Mouse (Mus musculus) neural tube, embryonic 14.5 days (tissue): ENCODE data around the gene Mapk12. TPM values are rescaled to one million over a fixed set of nuclear protein-coding genes. Genes with fewer than 3 reads are reported as not detected.

Source experiments
- ATAC-seq: fragments of 200-750 bp; cut with Nextera tagmentation; 2 replicates; pipeline ENCODE4 v1.8.0; 2017; ENCODE audit warnings: low read depth, mild to moderate bottlenecking, moderate TSS enrichment, moderate library complexity
- H3K27ac ChIP-seq: fragments of 300-500 bp; sonication (generic); 2 replicates; pipeline ENCODE4 v1.5.1; 2014; ENCODE audit warnings: low read depth, mild to moderate bottlenecking, control low read depth, low read length, moderate library complexity, mixed read lengths
- H3K27me3 ChIP-seq: fragments of 300-500 bp; sonication (generic); 2 replicates; pipeline ENCODE4 v1.6.1; 2014; ENCODE audit warnings: low read length; ENCODE audit not compliant: control insufficient read depth, insufficient read depth
- H3K36me3 ChIP-seq: fragments of 300-500 bp; sonication (generic); 2 replicates; pipeline ENCODE4 v1.6.1; 2014; ENCODE audit warnings: low read length, mixed read lengths; ENCODE audit not compliant: control insufficient read depth, insufficient read depth
- H3K4me1 ChIP-seq: fragments of 300-500 bp; sonication (generic); 2 replicates; pipeline ENCODE4 v1.6.1; 2014; ENCODE audit warnings: low read length; ENCODE audit not compliant: control insufficient read depth, insufficient read depth
- H3K4me2 ChIP-seq: fragments of 300-500 bp; sonication (generic); 2 replicates; pipeline ENCODE4 v1.6.1; 2014; ENCODE audit warnings: mild to moderate bottlenecking, low read depth, low read length, control low read depth
- H3K4me3 ChIP-seq: fragments of 300-500 bp; sonication (generic); 2 replicates; pipeline ENCODE4 v1.5.1; 2014; ENCODE audit warnings: low read depth, low read length, control low read depth, mixed read lengths
- H3K9ac ChIP-seq: fragments of 300-500 bp; sonication (generic); replicated peaks from 2 replicates; pipeline ENCODE4 v1.6.1; 2014; ENCODE audit warnings: low read depth, mild to moderate bottlenecking, control low read depth, low read length, mixed read lengths
- H3K9me3 ChIP-seq: fragments of 300-500 bp; sonication (generic); 2 replicates; pipeline ENCODE4 v1.6.1; 2016; ENCODE audit warnings: low read length; ENCODE audit not compliant: control insufficient read depth
- WGBS: fragments of 180-500 bp; shearing (Covaris S2); extraction: QIAGEN DNeasy Blood & Tissue Kit; methylation state at CpG from one replicate; pipeline ENCODE4 v1.1.7; 2014; 5-methylcytosine and 5-hydroxymethylcytosine counted together
- polyA plus RNA-seq: library from polyadenylated mRNA; unstranded; fragments of >200 nt; fragmentation: Nextera tagmentation; extraction: Ambion mirVana; gene quantifications from 2 replicates; pipeline ENCODE4 v1.2.1, GENCODE M21; 2014

Mapk12 gene
- polyA plus RNA-seq, 1 experiment from 2014 or later: 2.9 TPM

DNA sequence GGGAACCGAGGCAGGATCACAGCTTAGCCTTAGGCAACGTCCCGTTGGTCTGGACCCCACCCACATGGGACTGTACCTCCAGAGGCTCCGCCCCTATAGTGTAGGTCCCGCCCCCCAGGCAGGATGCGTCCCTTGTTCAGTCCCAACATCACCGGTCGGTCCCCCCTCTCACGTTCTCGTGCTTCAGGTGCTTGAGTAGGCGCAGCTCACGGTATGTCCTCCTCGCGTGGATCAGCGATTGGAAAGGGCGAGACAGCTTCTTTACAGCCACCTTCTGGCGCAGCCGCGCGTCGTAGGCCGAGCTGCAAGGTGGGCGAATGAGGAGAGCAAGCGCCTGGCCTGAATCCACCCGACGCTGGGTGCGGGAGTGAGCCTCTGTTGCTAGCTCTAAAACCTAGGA is 6.0 kb upstream of the Mapk12 start:
- Histone ChIP-seq H3K9ac (peak overlapping the region; percentile 63), H3K4me1 (peaks cover 23% of the 10 kb centered on the region), H3K4me3 (peak overlapping the region; percentile 79), H3K9me3 (no peaks in the 10 kb centered on the region), H3K27ac (peak overlapping the region; percentile 70), H3K36me3 (0 out of 2 replicates have a peak, but pooled peaks cover 9% of the 10 kb centered on the region), H3K27me3 (no peaks in the 10 kb centered on the region), H3K4me2 (peak overlapping the region; percentile 87)
- 1% methylated on average over 27 of the region's 27 CpGs for WGBS
- ATAC-seq: peak; percentile 36; the same call in 1 of the 2 replicates

DNA sequence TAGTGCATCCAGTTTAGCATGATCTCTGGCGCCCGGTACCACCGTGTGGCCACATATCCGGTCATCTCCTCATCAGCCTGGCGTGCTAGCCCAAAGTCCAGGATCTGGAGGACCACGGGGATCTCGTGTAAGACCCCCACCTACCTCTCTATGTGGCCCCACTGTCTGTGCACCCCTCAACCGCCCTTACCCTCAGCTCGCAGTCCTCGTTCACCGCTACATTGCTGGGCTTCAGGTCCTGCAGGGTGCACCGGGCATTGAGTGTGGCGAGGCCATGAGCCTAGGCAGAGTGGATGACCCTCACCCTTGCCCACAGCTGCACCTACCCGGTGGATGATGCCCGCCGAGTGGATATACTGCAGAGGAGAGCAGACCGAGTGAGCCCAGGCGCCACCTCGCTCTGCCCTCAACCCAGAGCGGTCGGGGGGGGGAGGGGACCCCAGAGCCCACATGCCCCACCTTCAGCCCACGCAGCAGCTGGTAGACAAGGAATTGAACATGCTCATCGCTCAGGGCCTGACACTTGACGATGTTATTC is 5.4 kb upstream of the Mapk12 start:
- ATAC-seq: no peak
- Histone ChIP-seq H3K9me3 (no peaks in the 10 kb centered on the region), H3K27me3 (0 out of 2 replicates have a peak, but pooled peaks cover 2% of the 10 kb centered on the region), H3K4me3 (peak overlapping the region; percentile 79), H3K9ac (no peak overlapping the region), H3K4me1 (peaks cover 24% of the 10 kb centered on the region), H3K4me2 (peak overlapping the region; percentile 87), H3K36me3 (0 out of 2 replicates have a peak, but pooled peaks cover 9% of the 10 kb centered on the region), H3K27ac (no peak overlapping the region)
- WGBS: 81% methylated on average over 24 of the region's 24 CpGs

DNA sequence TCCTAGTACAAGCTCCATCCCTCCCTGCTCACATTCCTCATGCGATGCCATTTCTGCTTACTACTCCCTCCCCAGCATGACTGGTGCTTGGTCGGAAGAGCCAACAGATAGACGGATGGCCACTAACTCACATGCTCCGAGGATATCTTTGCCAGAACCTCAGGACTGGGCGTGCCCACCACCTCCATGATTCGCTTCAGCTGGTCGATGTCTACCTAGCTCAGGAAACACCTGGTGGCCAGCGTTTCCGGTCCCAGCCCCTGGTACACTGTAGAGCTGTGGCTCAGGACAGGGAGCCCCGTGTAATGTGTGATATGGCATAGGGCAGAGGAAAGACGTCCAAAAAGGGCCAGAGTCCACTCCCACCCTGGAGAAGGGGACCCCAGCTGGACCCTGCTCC is 4.5 kb upstream of the Mapk12 start:
- 0 out of 2 replicates have a peak, but pooled peaks cover 9% of the 10 kb centered on the region for H3K36me3 ChIP-seq
- H3K9ac ChIP-seq: no peak overlapping the region
- H3K4me2 ChIP-seq: no peak overlapping the region
- ATAC-seq: no peak
- peaks cover 6% of the 10 kb centered on the region; the same call in 1 of the 2 replicates for H3K27me3 ChIP-seq
- H3K9me3 ChIP-seq: no peaks in the 10 kb centered on the region
- H3K4me3 ChIP-seq: no peak overlapping the region
- H3K4me1 ChIP-seq: peaks cover 31% of the 10 kb centered on the region
- WGBS: 94% methylated on average over 11 of the region's 11 CpGs
- H3K27ac ChIP-seq: no peak overlapping the region

DNA sequence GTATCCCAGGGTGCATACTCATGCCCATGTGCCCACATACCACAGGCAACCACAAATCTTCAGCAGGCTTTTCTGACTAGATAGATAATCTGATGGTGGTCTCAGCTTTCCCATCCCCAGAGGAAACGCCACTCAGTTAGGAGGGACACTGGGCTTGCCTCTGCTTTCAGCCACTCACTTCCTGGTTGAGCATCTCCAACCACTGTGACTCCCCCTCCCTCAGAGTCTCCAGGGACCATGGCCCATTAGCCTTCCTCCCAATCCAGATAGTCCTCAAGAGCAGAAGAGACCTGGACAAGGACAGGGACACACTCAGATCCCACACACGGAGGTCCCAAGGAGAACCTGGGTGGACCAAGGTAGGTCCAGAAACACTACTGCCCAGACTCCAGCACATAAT is 2.6 kb upstream of the Mapk12 start:
- WGBS: 95% methylated on average over 2 of the region's 2 CpGs
- no peak overlapping the region for H3K9ac ChIP-seq
- no peak for ATAC-seq
- 0 out of 2 replicates have a peak, but pooled peaks cover 9% of the 10 kb centered on the region for H3K36me3 ChIP-seq
- H3K4me1 ChIP-seq: peaks cover 30% of the 10 kb centered on the region
- H3K27ac ChIP-seq: no peak overlapping the region
- H3K4me2 ChIP-seq: no peak overlapping the region
- peaks cover 8% of the 10 kb centered on the region; the same call in 1 of the 2 replicates for H3K27me3 ChIP-seq
- no peak overlapping the region for H3K4me3 ChIP-seq
- H3K9me3 ChIP-seq: no peaks in the 10 kb centered on the region

DNA sequence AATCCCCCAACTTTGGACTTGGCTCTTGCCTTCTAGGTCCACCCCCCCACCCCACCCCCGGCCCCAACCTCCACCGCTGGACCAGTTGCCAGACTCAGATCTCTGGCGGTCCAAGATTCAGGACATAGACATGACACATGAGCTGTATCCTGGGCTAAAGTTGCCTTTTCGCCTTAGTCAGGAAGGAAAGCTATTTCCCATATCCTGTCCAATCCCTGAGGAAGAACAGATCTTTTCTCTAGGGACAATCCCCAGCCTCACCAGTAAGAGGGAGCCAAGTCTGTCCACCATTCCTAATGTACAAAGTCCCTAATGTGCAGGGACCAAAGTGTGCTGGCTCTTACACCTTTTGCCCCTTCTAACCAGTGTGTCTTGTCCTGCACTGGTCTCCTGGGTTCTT is 1.4 kb upstream of the Mapk12 start:
- peaks cover 8% of the 10 kb centered on the region; the same call in 1 of the 2 replicates for H3K27me3 ChIP-seq
- H3K4me1 ChIP-seq: peaks cover 22% of the 10 kb centered on the region
- no peaks in the 10 kb centered on the region for H3K9me3 ChIP-seq
- H3K27ac ChIP-seq: no peak overlapping the region
- no peak overlapping the region for H3K4me3 ChIP-seq
- ATAC-seq: no peak
- H3K9ac ChIP-seq: no peak overlapping the region
- H3K4me2 ChIP-seq: no peak overlapping the region
- 0 out of 2 replicates have a peak, but pooled peaks cover 9% of the 10 kb centered on the region for H3K36me3 ChIP-seq
- WGBS: 74% methylated on average over 4 of the region's 4 CpGs

DNA sequence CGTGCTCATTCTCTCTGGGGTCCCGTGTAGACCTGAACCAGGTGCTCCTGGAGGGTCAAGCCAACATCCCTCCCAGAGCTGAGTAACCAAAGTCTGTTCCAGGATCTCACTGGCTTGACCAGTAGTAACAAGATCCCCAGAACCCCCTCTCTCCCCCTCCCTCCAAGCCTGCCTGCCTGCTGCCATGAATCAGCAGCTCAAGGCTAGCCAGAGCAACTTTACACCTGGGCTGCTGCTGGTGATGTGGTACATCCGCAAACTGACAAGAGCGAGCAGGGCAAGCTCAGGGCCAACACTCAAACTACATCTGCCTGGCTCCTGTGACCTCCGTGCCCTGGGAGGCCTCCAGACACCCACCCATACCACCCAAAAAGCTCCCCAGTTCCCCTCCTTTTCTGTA is 940 bp upstream of the Mapk12 start:
- H3K4me1 ChIP-seq: peaks cover 17% of the 10 kb centered on the region
- no peaks in the 10 kb centered on the region for H3K9me3 ChIP-seq
- no peak overlapping the region for H3K9ac ChIP-seq
- 0 out of 2 replicates have a peak, but pooled peaks cover 9% of the 10 kb centered on the region for H3K36me3 ChIP-seq
- H3K27me3 ChIP-seq: peaks cover 8% of the 10 kb centered on the region; the same call in 1 of the 2 replicates
- WGBS: 35% methylated on average over 5 of the region's 5 CpGs
- no peak overlapping the region for H3K4me3 ChIP-seq
- no peak overlapping the region for H3K27ac ChIP-seq
- no peak for ATAC-seq
- no peak overlapping the region for H3K4me2 ChIP-seq

DNA sequence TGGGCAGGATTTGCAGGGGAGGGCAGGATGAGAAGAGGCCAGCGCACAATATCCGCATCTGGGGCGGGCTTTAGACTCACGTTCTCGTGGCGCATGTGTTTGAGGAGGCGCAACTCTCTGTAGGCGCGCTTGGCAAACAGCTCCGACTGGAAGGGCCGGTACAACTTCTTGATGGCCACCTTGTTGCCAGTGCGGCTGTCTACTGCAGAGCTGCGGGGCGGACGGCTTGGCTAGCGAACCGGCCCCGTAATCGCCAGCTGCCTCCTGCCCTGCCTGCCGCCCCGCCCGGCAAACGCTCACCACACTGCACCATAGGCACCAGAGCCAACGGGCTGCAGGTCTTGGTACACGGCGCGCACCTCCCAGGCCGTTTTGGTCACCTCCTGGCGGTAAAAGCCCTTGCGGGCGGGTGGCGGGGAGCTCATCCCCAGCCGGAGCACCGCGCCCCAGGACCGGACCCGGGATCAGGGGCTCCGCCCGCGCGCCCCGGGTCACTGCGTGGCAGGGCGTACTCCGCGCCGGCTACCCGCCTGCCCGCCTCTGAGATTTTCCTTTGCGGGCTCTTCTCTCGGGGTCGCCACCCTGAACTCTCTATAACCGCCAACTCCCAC is 350 bp downstream of the Mapk12 start:
- Histone ChIP-seq H3K9ac (peak overlapping the region; percentile 57), H3K4me3 (peak overlapping the region; percentile 39), H3K36me3 (0 out of 2 replicates have a peak, but pooled peaks cover 8% of the 10 kb centered on the region), H3K4me1 (peaks cover 13% of the 10 kb centered on the region), H3K27ac (no peak overlapping the region), H3K4me2 (peak overlapping the region; percentile 92), H3K9me3 (no peaks in the 10 kb centered on the region), H3K27me3 (peaks cover 8% of the 10 kb centered on the region; the same call in 1 of the 2 replicates)
- peak; percentile 45; the same call in 1 of the 2 replicates for ATAC-seq
- WGBS: under 1% methylated on average over 52 of the region's 53 CpGs

DNA sequence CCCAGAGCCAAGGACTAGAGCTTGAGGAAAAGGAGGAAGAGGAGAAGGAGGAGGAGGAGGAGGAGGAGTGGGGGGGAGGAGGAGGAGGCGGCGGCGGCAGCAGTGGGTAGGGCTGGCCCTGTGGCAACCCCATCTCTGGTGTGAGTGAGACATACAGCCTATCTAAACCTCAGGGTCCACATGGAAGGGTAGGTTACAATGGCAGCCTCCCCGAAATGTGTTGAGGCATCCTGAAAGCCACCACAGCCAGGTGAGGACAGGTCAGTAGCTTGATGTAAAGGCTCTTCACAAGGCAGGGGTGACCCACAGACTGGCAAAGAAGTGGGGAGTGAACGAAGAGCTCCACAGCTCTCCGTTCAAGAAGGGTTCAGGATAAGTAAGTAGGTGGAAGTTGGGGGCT is 2.0 kb downstream of the Mapk12 start:
- no peaks in the 10 kb centered on the region for H3K9me3 ChIP-seq
- no peak overlapping the region for H3K9ac ChIP-seq
- WGBS: 100% methylated on average over 6 of the region's 6 CpGs
- H3K36me3 ChIP-seq: no peaks in the 10 kb centered on the region
- peaks cover 13% of the 10 kb centered on the region for H3K4me1 ChIP-seq
- no peak for ATAC-seq
- H3K4me2 ChIP-seq: no peak overlapping the region
- no peak overlapping the region for H3K27ac ChIP-seq
- peaks cover 8% of the 10 kb centered on the region; the same call in 1 of the 2 replicates for H3K27me3 ChIP-seq
- H3K4me3 ChIP-seq: no peak overlapping the region

DNA sequence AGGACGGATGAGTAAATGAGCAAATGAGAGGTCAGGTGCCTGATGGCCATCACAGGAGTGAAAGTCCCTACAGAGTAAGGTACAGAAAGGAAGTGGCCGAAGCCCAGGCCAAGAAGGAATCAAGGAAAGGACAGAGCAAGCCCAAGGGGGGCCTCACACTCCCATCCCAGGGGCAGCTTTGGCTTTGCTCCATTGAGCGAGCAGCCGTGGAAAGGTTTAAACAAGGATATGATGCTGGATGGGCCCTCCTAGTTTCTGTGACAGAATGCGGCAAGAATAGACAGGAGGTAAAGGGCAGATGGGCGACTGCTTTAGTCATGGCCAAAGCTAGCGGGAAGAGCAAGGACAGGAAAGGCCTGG is 2.5 kb downstream of the Mapk12 start:
- Histone ChIP-seq H3K36me3 (no peaks in the 10 kb centered on the region), H3K4me1 (peaks cover 13% of the 10 kb centered on the region), H3K4me3 (no peak overlapping the region), H3K4me2 (no peak overlapping the region), H3K27ac (no peak overlapping the region), H3K27me3 (peaks cover 8% of the 10 kb centered on the region; the same call in 1 of the 2 replicates), H3K9me3 (no peaks in the 10 kb centered on the region), H3K9ac (no peak overlapping the region)
- 94% methylated on average over 7 of the region's 7 CpGs for WGBS
- no peak for ATAC-seq
